Mouse (Mus musculus) limb, embryonic 10.5 days (tissue): Measurements from ENCODE around the gene Zdhhc12. TPM values are rescaled to one million over a fixed set of nuclear protein-coding genes. Genes with fewer than 3 reads are reported as not detected.

Source experiments
- DNase-seq: peaks from one replicate; pipeline ENCODE4 v3.0.0-alpha.2; 2017; ENCODE audit warnings: low spot score
- H3K27ac ChIP-seq: fragments of 300-500 bp; sonication (generic); 2 replicates; pipeline ENCODE4 v1.5.1; 2016; ENCODE audit warnings: mild to moderate bottlenecking
- H3K27me3 ChIP-seq: fragments of 300-500 bp; sonication (generic); 2 replicates; pipeline ENCODE4 v1.6.1; 2016; ENCODE audit warnings: low read depth, mild to moderate bottlenecking; ENCODE audit not compliant: poor library complexity, severe bottlenecking
- H3K36me3 ChIP-seq: fragments of 300-500 bp; sonication (generic); 2 replicates; pipeline ENCODE4 v1.6.1; 2016; ENCODE audit warnings: mild to moderate bottlenecking, moderate library complexity
- H3K4me1 ChIP-seq: fragments of 300-500 bp; sonication (generic); 2 replicates; pipeline ENCODE4 v1.6.1; 2016
- H3K4me3 ChIP-seq: fragments of 300-500 bp; sonication (generic); 2 replicates; pipeline ENCODE4 v1.5.1; 2016; ENCODE audit warnings: mild to moderate bottlenecking, moderate library complexity
- H3K9me3 ChIP-seq: fragments of 300-500 bp; sonication (generic); replicated peaks from 2 replicates; pipeline ENCODE4 v1.6.1; 2016; ENCODE audit warnings: mild to moderate bottlenecking
- whole genome bisulfite sequencing: fragments of 180-500 bp; shearing (Covaris S2); methylation state at CpG from one replicate; pipeline ENCODE4 v1.1.7; 2016; 5-methylcytosine and 5-hydroxymethylcytosine counted together
- polyA plus RNA-seq: library from polyadenylated mRNA; unstranded; fragments of >200 nt; fragmentation: Nextera tagmentation; extraction: Ambion mirVana; gene quantifications from 2 replicates; pipeline ENCODE4 v1.2.1, GENCODE M21; 2016

The Zdhhc12 gene
- polyA plus RNA-seq, 1 experiment from 2014 or later: 37.2 TPM

- DNase-seq: no peak
- peak overlapping the region; percentile 100 for H3K4me3 ChIP-seq
- no peaks in the 10 kb centered on the region for H3K27me3 ChIP-seq
- H3K36me3 ChIP-seq: peaks cover 50% of the 10 kb centered on the region
- no peaks in the 10 kb centered on the region for H3K9me3 ChIP-seq
- H3K4me1 ChIP-seq: peaks cover 37% of the 10 kb centered on the region
- 36% methylated on average over 7 of the region's 7 CpGs for WGBS
- peak overlapping the region; percentile 100 for H3K27ac ChIP-seq
These were observed 25.5 kb downstream of the Zdhhc12 start for GRCm38 (mm10) chr2:30067962-30068361.

GRCm38 (mm10) chr2:30067031-30067888 is 26.2 kb downstream of the Zdhhc12 start:
- Histone ChIP-seq H3K27me3 (no peaks in the 10 kb centered on the region), H3K4me1 (peaks cover 39% of the 10 kb centered on the region), H3K36me3 (peaks cover 43% of the 10 kb centered on the region), H3K9me3 (no peaks in the 10 kb centered on the region), H3K27ac (peak overlapping the region; percentile 100), H3K4me3 (peak overlapping the region; percentile 100)
- DNase-seq: peak; percentile 70
- WGBS: under 1% methylated on average over 51 of the region's 69 CpGs

- DNase-seq: peak; percentile 98
- peak overlapping the region; percentile 100 for H3K4me3 ChIP-seq
- no peaks in the 10 kb centered on the region for H3K9me3 ChIP-seq
- peaks cover 45% of the 10 kb centered on the region for H3K4me1 ChIP-seq
- H3K27me3 ChIP-seq: no peaks in the 10 kb centered on the region
- peaks cover 37% of the 10 kb centered on the region for H3K36me3 ChIP-seq
- under 1% methylated on average over 86 of the region's 101 CpGs for WGBS
- peak overlapping the region; percentile 100 for H3K27ac ChIP-seq
These were observed 27.2 kb downstream of the Zdhhc12 start for GRCm38 (mm10) chr2:30066046-30066901.

- Histone ChIP-seq H3K4me1 (peaks cover 47% of the 10 kb centered on the region), H3K4me3 (peak overlapping the region; percentile 65), H3K27ac (peak overlapping the region; percentile 96; the same call in 1 of the 2 replicates)
These were observed 29.1 kb downstream of the Zdhhc12 start for GRCm38 (mm10) chr2:30064298-30064697.

GRCm38 (mm10) chr2:30063791-30064190 is 29.7 kb downstream of the Zdhhc12 start:
- H3K27ac ChIP-seq: peak overlapping the region; percentile 96
- WGBS: 3% methylated on average over 2 of the region's 3 CpGs
- H3K9me3 ChIP-seq: no peaks in the 10 kb centered on the region

More at GRCm38 (mm10) chr2:30064298-30064697, 29.1 kb downstream of the Zdhhc12 start:
- Histone ChIP-seq H3K9me3 (no peaks in the 10 kb centered on the region), H3K27me3 (no peaks in the 10 kb centered on the region), H3K36me3 (peaks cover 22% of the 10 kb centered on the region)
- no peak for DNase-seq
- WGBS: 41% methylated on average over 3 of the region's 3 CpGs

GRCm38 (mm10) chr2:30063235-30063634 is 30.2 kb downstream of the Zdhhc12 start:
- Histone ChIP-seq H3K4me3 (peak overlapping the region; percentile 65), H3K9me3 (no peaks in the 10 kb centered on the region), H3K36me3 (peaks cover 11% of the 10 kb centered on the region), H3K4me1 (peaks cover 44% of the 10 kb centered on the region), H3K27ac (peak overlapping the region; percentile 96), H3K27me3 (no peaks in the 10 kb centered on the region)
- 4% methylated on average over 8 of the region's 8 CpGs for WGBS
- DNase-seq: no peak

More at GRCm38 (mm10) chr2:30063791-30064190, 29.7 kb downstream of the Zdhhc12 start:
- no peaks in the 10 kb centered on the region for H3K27me3 ChIP-seq
- no peak for DNase-seq
- peaks cover 17% of the 10 kb centered on the region for H3K36me3 ChIP-seq
- peak overlapping the region; percentile 65 for H3K4me3 ChIP-seq
- H3K4me1 ChIP-seq: peaks cover 47% of the 10 kb centered on the region

GRCm38 (mm10) chr2:30062249-30063093 is 31.0 kb downstream of the Zdhhc12 start:
- peaks cover 4% of the 10 kb centered on the region; the same call in 1 of the 2 replicates for H3K36me3 ChIP-seq
- H3K27ac ChIP-seq: peak overlapping the region; percentile 96
- under 1% methylated on average over 40 of the region's 40 CpGs for WGBS
- peak overlapping the region; percentile 65 for H3K4me3 ChIP-seq
- no peaks in the 10 kb centered on the region for H3K9me3 ChIP-seq
- no peaks in the 10 kb centered on the region for H3K27me3 ChIP-seq
- peak; percentile 83 for DNase-seq
- H3K4me1 ChIP-seq: peaks cover 42% of the 10 kb centered on the region

- WGBS: 8% methylated on average over 37 of the region's 37 CpGs
- H3K4me1 ChIP-seq: peaks cover 50% of the 10 kb centered on the region
- peak overlapping the region; percentile 96 for H3K27ac ChIP-seq
- peak; percentile 89 for DNase-seq
- peak overlapping the region; percentile 65 for H3K4me3 ChIP-seq
- no peaks in the 10 kb centered on the region for H3K9me3 ChIP-seq
- no peaks in the 10 kb centered on the region for H3K27me3 ChIP-seq
- no peaks in the 10 kb centered on the region for H3K36me3 ChIP-seq
These were observed 32.0 kb downstream of the Zdhhc12 start for GRCm38 (mm10) chr2:30061215-30062166.

GRCm38 (mm10) chr2:30058418-30058817 is 35.0 kb downstream of the Zdhhc12 start:
- H3K9me3 ChIP-seq: no peaks in the 10 kb centered on the region
- H3K27ac ChIP-seq: no peak overlapping the region
- H3K36me3 ChIP-seq: no peaks in the 10 kb centered on the region
- H3K27me3 ChIP-seq: no peaks in the 10 kb centered on the region
- DNase-seq: no peak
- H3K4me1 ChIP-seq: peaks cover 24% of the 10 kb centered on the region
- 61% methylated on average over 5 of the region's 5 CpGs for WGBS
- no peak overlapping the region for H3K4me3 ChIP-seq

- no peak for DNase-seq
- 43% methylated on average over 12 of the region's 12 CpGs for WGBS
- H3K27ac ChIP-seq: no peak within 1 kb of the TSS
These were observed 36.1 kb downstream of the Zdhhc12 start, which contains the start of gene Set for GRCm38 (mm10) chr2:30057223-30057904. Gene Set, plus strand, starts transcription at chr2:30057378.

GRCm38 (mm10) chr2:30056736-30057135 is 36.7 kb downstream of the Zdhhc12 start:
- Histone ChIP-seq H3K27me3 (no peaks in the 10 kb centered on the region), H3K36me3 (no peaks in the 10 kb centered on the region), H3K9me3 (no peaks in the 10 kb centered on the region), H3K4me1 (peaks cover 17% of the 10 kb centered on the region), H3K27ac (no peak overlapping the region), H3K4me3 (no peak overlapping the region)
- DNase-seq: no peak
- 88% methylated on average over 3 of the region's 3 CpGs for WGBS

More at GRCm38 (mm10) chr2:30057223-30057904, 36.1 kb downstream of the Zdhhc12 start, which contains the start of gene Set:
- H3K4me1 ChIP-seq: peaks cover 18% of the 10 kb centered on the region
- no peaks in the 10 kb centered on the region for H3K36me3 ChIP-seq
- no peak within 1 kb of the TSS for H3K4me3 ChIP-seq
- no peaks in the 10 kb centered on the region for H3K27me3 ChIP-seq
- no peaks in the 10 kb centered on the region for H3K9me3 ChIP-seq
